Mouse (Mus musculus) left cerebral cortex, postnatal 10 days (tissue): ENCODE data around the gene Dlx6. TPM values are rescaled to one million over a fixed set of nuclear protein-coding genes. Genes with fewer than 3 reads are reported as not detected.
A peak's percentile ranks its signal among the peaks of the same experiment; 100 is the strongest.

Experiments
- DNase-seq, 2 experiments: peaks; one replicate each; pipeline ENCODE4 v3.0.0; 2021 to 2022; ENCODE audit warnings: low spot score in 2 of 2, mixed read lengths in 1 of 2; ENCODE audit errors: extremely low spot score in 1 of 2
- intact Hi-C: fragments of 180-260 bp; cut with DNase I; formaldehyde crosslinking; loops from one replicate; pipeline ENCODE4 v1.15.1; 2025
- total RNA-seq, 2 experiments: library from RNA; stranded (reverse); gene quantifications; 2 replicates each; pipeline ENCODE4 v1.2.3; 2021

The Dlx6 gene
- total RNA-seq, 2 experiments from 2014 or later: 10.1 to 13.4 TPM

- DNase-seq: no peak
- intact Hi-C loops: no loop called here
Measured at GRCm38 (mm10) chr6:6890047-6890446, 26.9 kb downstream of the Dlx6 start.

DNA sequence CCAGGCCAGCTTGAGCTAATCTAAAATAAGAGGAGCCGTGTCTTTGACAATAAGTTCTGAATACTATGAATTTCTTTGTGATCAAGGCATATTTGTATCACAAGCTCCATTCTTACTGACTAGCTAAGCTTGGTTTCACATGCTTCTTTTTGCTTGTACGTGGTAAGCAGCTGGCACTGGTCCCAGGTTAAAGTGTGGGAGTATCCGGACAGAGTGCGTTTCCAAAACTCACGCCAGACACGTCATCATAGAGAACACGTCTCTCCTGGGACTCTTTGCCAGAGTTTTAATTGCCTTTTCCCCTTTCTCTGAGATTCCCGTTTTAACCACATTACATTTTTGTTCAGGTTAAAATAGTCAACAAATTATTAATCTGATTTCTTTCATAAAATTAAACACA, 46.5 kb downstream of the Dlx6 start:
- peak in 1 of 2 experiments; percentile 41 for DNase-seq
- intact Hi-C loops: no loop called here

DNA sequence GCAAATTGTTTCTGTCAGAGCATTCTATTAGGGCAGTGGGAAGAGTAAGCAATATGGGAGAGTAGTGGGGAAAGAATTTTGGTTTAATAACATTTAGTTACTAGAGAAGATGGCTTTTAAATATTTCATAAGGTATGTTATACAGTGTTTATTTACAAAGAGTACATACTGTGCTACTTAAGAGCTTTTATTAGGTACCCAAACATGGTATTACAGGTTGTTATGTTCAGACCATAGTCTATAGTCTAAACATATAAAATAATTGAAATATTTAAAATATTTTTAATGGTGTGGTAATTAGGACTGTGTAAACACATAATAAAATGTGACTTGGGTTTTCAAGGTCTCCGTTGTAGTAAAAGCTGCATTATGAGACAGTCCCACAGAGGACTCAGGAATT, 51.2 kb downstream of the Dlx6 start:
- DNase-seq: no peak
- intact Hi-C loops: no loop called here

DNA sequence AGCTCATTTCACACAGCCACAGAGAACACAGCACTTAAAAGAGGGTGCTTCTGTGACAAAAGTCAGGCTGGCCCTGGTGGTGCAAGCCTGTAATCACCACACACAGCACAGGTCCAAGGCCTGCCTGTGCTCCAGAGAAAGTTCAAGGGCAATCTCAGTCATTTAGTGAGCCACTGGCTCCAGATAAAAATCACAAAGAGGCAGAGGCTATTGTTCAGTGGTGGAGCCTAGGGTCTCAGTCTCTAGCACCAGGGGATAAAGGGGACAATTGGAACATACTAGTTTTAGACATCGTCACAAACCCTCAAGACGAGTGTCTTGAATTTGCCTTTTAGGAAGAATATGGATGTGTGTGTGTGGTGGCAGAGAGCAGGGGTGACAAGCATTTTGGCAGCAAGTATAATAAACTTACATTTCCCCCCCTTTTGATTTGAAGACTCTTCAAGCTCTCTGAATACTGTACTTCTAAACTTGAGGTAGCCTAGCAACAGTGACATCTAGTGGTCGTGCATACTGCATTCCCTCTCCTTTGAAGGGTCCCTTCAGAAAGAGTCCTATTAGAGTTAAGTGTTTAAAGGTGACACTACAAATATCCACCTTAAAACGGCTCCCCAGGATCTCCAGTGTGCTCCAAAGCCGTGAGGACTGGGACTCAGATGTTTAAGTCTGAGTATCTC, 51.9 kb downstream of the Dlx6 start:
- peak; percentile 24 to 37 for DNase-seq
- intact Hi-C loops: no loop called here

- DNase-seq: peak in 1 of 2 experiments; percentile 21
- intact Hi-C loops: no loop called here
Measured at GRCm38 (mm10) chr6:6915526-6915915, 52.4 kb downstream of the Dlx6 start.

DNA sequence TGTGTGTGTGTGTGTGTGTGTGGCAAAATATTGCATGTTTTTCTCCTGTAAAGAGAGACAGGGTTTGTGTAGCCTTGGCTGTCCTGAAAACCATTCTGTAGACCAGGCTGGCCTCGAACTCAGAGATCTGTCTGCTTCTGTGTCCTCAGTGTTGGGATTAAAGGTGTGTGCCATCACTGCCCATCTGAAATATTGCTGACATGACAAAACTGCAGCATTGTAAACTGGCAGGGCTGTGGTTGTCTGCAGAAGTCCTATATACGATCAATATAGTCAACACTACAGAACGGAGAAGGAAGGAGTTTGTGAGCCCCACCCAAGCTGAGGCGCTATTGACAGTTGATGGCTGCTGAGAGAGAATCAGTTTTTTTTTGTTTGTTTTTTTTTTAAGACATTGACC, 54.2 kb downstream of the Dlx6 start:
- intact Hi-C loops: no loop called here
- no peak for DNase-seq

Other genes starting within 250 kb of the Dlx6 start
- gene Dlx5, start 18.8 kb downstream of the Dlx6 start, total RNA-seq: 1 to 10 TPM; 7.4 to 8.1 TPM
- 1 to 10 TPM; 3.1 to 3.5 TPM for gene Sdhaf3, start 92.7 kb downstream of the Dlx6 start, total RNA-seq